Mouse (Mus musculus) kidney, adult 2 months (tissue): ENCODE measurements around the gene Tmem72.

ENCODE experiments used
- CTCF ChIP-seq: fragments of 200-500 bp; conservative IDR thresholded peaks from 2 replicates; pipeline ENCODE4 v1.5.1; 2011; ENCODE audit warnings: low read depth, mild to moderate bottlenecking, control low read depth, low read length, moderate library complexity, mixed read lengths; ENCODE audit not compliant: insufficient read depth, insufficient read length
- POLR2A ChIP-seq: fragments of 200-500 bp; IDR thresholded peaks from one replicate; pipeline ENCODE4 v1.6.1; 2011; ENCODE audit warnings: low read depth, low read length, control low read depth

DNA sequence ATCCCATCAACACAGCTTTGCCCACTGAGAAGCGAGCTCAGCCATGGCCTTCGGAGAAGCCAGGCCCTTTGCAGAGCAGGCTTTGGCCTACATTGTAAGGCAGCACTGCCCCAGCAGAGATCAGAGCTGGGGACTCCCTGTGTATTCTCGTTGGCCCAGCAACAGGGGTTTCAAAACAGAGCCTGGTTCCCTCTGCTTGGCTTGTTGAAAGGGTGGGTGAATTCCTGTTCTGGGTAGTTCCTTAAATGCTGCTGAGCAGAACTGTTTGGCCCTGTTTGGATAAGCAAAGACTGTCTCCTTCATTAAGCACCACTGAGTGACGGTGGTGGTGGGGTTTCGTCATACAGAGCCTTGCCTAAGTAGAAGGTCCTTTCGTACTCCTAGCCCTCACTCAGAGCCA lies 52.7 kb downstream of the Tmem72 start:
- no peak for TF ChIP-seq POLR2A
- TF ChIP-seq CTCF = no peak
